Mouse (Mus musculus) heart, postnatal 36 days (tissue): ENCODE data around the gene Olfr1249. TPM values are rescaled to one million over a fixed set of nuclear protein-coding genes. Genes with fewer than 3 reads are reported as not detected.
"Not testable (repeated sequence)": the region's sequence is repeated elsewhere in the genome, so short reads cannot be mapped to it uniquely, and the experiment has no call there.

Experiments used
- DNase-seq, 2 experiments: peaks; one replicate each; pipeline ENCODE4 v3.0.0; 2021 to 2022
- intact Hi-C: fragments of 180-260 bp; cut with DNase I; formaldehyde crosslinking; loops from one replicate; pipeline ENCODE4 v1.15.1; 2025
- total RNA-seq, 2 experiments: library from RNA; stranded (reverse); gene quantifications; 2 replicates each; pipeline ENCODE4 v1.2.3; 2021

The Olfr1249 gene
- not detected for total RNA-seq

DNA sequence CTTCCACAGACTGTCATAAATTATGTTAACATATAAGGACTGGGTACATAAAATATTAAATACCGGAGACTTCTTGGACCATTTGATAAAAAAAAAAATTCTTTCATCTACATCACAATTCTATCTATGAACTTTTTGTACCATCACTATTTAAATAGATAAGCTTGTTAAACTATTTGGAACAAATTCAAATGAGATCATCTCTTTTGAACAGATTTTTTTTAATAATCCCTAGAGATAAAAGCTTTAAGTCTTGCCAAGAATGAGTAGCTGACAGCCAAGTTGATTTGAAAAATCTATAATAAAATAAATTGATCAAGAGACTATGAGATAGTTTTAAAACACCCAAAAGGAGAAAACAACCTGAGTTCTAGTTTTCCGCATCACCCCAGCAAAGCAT, at the start of gene Olfr1249:
TSS of gene Olfr1249 (minus strand) at position 101 of the 400 bp plus-strand sequence.
- intact Hi-C loops = no loop called here
- DNase-seq = no peak

DNA sequence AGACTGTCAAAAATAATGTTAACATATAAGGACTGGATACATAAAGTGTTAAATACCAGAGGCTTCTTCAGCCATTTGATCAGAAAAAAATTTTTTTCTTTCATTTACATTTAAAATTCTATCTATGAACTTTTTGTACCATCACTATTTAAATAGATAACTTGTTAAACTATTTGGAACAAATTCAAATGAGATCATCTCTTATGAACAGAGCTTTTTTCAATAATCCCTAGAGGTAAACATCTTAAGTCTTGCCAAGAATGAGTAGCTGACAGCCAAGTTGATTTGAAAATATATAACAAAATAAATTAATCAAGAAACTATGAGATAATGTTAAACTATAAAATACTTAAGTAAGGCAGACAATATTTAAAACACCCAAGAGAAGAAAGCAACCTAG, 37.1 kb upstream of the Olfr1249 start, which contains the start of gene Olfr1251:
TSS of gene Olfr1251 (minus strand) at position 101 of the 400 bp plus-strand sequence.
- DNase-seq = no peak
- intact Hi-C loops = no loop called here

DNA sequence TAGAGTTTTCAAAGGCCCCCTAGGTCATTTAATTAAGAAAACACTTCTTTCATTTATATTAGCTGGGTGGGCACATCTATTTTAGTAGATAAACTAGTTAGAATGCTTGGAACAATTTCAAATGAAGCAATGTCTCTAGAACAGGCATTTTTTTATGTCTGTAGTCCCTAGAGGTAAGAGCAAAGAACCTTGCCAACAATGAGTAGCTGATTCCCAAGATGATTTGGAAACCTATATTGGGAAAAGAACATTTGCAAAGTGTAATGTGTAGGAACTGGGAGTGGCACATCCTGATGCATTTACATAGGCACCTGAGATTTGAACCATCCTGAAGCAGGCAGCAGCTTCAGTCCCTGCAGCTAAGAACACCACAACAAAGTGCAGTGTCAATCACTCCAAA, 26.6 kb upstream of the Olfr1249 start, which contains the start of gene Olfr1250:
TSS of gene Olfr1250 (minus strand) at position 101 of the 400 bp plus-strand sequence.
- DNase-seq = no peak
- intact Hi-C loops = no loop called here

DNA sequence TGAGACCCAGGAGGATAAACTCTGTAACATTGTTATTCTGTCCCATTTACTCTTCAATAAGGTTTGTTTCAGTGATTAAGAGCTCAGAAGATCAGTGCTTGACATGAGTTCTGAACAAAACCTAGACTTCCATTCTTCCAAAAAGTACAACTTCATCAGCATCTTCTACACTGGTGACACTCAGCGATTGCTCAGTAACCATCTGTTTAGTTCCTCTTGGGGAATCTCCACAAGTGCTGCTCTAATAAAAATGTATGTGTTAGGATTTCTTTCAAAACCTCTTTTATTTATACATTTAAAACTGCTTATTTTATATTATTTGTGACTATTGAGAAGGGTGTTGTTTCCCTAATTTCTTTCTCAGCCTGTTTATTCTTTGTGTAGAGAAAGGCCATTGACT, 16.6 kb downstream of the Olfr1249 start, which contains the start of gene Olfr1248:
TSS of gene Olfr1248 (minus strand) at position 101 of the 400 bp plus-strand sequence.
- DNase-seq, intact Hi-C loops: not testable (repeated sequence)

DNA sequence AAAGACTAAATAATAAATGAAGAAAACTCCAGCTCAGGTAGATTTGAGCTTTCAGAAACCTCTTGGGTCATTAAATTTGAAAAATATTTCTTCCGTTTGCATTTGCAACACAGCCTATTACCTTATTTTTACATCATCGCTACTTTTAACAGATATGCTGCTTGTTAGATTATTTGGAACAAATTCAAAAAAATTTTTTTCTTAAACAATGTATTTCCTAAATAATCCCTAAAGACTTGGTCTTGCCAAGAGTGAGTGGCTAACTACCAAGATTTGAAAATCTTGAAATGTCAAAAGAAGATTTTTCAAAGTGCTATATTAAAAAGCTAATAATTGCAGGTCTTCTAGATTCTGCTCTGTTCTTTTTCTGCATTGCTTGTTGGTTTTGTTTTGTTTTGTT, 20.8 kb downstream of the Olfr1249 start, which contains the start of gene Olfr1247:
TSS of gene Olfr1247 (minus strand) at position 101 of the 400 bp plus-strand sequence.
- intact Hi-C loops = no loop called here
- no peak for DNase-seq

DNA sequence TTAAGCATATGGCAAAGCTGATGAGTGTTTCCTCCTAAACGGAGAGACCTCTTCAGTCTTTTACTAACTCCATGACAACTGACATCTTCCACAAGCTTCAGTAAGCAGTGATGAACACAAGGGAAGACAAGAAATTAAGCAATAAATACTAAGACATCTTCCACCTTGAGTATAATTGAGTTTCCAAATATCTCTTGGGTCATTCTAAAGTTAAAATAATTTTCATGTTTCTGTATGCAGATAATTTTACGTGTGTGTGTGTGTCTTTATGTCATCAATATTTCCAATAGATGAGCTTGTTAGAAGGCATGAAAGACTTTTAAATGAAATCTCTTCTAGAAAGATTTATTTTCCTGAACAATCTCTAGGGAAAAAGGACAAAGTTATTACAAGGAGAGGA, 41.7 kb downstream of the Olfr1249 start, which contains the start of gene Olfr1246:
TSS of gene Olfr1246 (minus strand) at position 101 of the 400 bp plus-strand sequence.
- DNase-seq = no peak
- intact Hi-C loops = no loop called here

Other genes starting within 250 kb of the Olfr1249 start
- gene Olfr1238, start 225.3 kb downstream of the Olfr1249 start, total RNA-seq = not detected
- not detected for gene Olfr1239, start 214.6 kb downstream of the Olfr1249 start, total RNA-seq
- not detected for gene Olfr1240, start 192.0 kb downstream of the Olfr1249 start, total RNA-seq
- not detected for gene Olfr1241, start 147.9 kb downstream of the Olfr1249 start, total RNA-seq
- not detected for gene Olfr1242, start 136.6 kb downstream of the Olfr1249 start, total RNA-seq
- gene Olfr1243, start 103.5 kb downstream of the Olfr1249 start, total RNA-seq = not detected
- gene Olfr1245, start 56.5 kb downstream of the Olfr1249 start, total RNA-seq = not detected
- not detected for gene Olfr1246, start 41.8 kb downstream of the Olfr1249 start, total RNA-seq
- gene Olfr1247, start 20.9 kb downstream of the Olfr1249 start, total RNA-seq = under 1 TPM in 1 of 2 experiments, not detected in 1; 0.03 TPM
- gene Olfr1248, start 16.7 kb downstream of the Olfr1249 start, total RNA-seq = not detected
- not detected for gene Olfr1250, start 26.5 kb upstream of the Olfr1249 start, total RNA-seq
- gene Olfr1251, start 37.0 kb upstream of the Olfr1249 start, total RNA-seq = not detected
- gene Olfr1252, start 90.0 kb upstream of the Olfr1249 start, total RNA-seq = not detected
- gene Olfr1253, start 122.1 kb upstream of the Olfr1249 start, total RNA-seq = not detected
- gene Olfr1254, start 158.6 kb upstream of the Olfr1249 start, total RNA-seq = not detected
- not detected for gene Olfr1255, start 177.1 kb upstream of the Olfr1249 start, total RNA-seq
- gene Olfr1256, start 206.6 kb upstream of the Olfr1249 start, total RNA-seq = not detected
- gene Olfr48, start 213.2 kb upstream of the Olfr1249 start, total RNA-seq = not detected
- not detected for gene Olfr1257, start 243.5 kb upstream of the Olfr1249 start, total RNA-seq